24 mouse cellular contexts compared by ENCODE assay signal in the genomic region with DNA sequence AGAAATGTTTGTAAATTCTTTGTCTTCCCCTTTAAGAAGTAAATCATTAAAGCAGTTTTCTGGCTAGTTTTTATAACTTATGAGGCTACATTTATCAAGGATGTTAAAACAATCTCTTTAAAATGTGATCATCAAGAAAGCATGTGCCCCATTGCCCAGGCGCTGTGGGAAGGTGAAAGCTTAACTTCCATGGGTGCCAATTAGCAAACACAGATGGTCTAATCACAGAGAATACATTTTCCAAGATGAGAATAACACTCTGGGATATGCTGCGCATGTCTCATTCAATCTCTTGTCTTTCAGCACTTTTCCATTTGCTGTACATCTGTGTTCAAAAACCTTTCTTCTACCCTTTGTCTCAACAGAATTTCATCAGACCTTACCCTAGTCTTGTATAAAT.
DNase-seq lines count a peak whose midpoint lies in the region; ATAC-seq and TF ChIP-seq lines count a peak whose summit lies in the region.
"Had no signal": no experiment of that assay in that cellular context is flagged by ENCODE, and none has a peak within 500 bp of the region (broad histone marks: within the 10 kb centered on the region; RNA-seq: fewer than 3 reads in every experiment).

No protein-coding gene starts in this region.

- peak; percentile 25 for DNase-seq in cerebellum, adult 8-10 months
- no peak for DNase-seq in cerebellum, postnatal 4 days (ENCODE audit: low spot score in 2 of 2)
- no peak for DNase-seq in forebrain, postnatal 0 days
- DNase-seq in cerebellum, postnatal 10 days, result peak; percentile 28 to 39
- no peak for DNase-seq in embryo, embryonic 9.5 days (ENCODE audit: extremely low spot score)
- DNase-seq: adrenal gland, postnatal 10 days; adrenal gland, postnatal 36 days; B cell, adult 2 months; gastrocnemius, postnatal 14 days; heart, adult 11 months; kidney, adult 11 months; kidney, adult 8-10 months had no signal

- peak; percentile 33; the same call in 1 of the 2 replicates for ATAC-seq in forebrain, embryonic 16.5 days
- ATAC-seq in forebrain, postnatal 0 days, result no peak
- ATAC-seq: hindbrain, embryonic 16.5 days; intestine, embryonic 15.5 days; Patski had no signal

- no peaks in the 10 kb centered on the region for H3K4me1 ChIP-seq in forebrain, embryonic 16.5 days (replicated peaks; ENCODE audit: control insufficient read depth, insufficient read depth, low read length)
- no peaks in the 10 kb centered on the region for H3K4me1 ChIP-seq in forebrain, postnatal 0 days (ENCODE audit: insufficient read depth)
- H3K4me1 ChIP-seq: embryonic facial prominence, embryonic 10.5 days; embryonic facial prominence, embryonic 13.5 days; forebrain, embryonic 12.5 days; intestine, embryonic 15.5 days had no signal

- 49% methylated on average over 2 of the region's 2 CpGs for WGBS in forebrain, embryonic 16.5 days
- 57% methylated on average over 2 of the region's 2 CpGs for WGBS in forebrain, postnatal 0 days

- H3K4me3 ChIP-seq in forebrain, embryonic 16.5 days (replicated peaks; ENCODE audit: low read length), result no peak overlapping the region
- H3K4me3 ChIP-seq in forebrain, postnatal 0 days (ENCODE audit: low read depth, low read length), result no peak overlapping the region
- H3K4me3 ChIP-seq: embryonic facial prominence, embryonic 10.5 days; embryonic facial prominence, embryonic 13.5 days; erythroblast, embryonic 14.5 days; forebrain, embryonic 12.5 days; hindbrain, embryonic 13.5 days; intestine, embryonic 15.5 days had no signal

- no peak for TF ChIP-seq CTCF in forebrain, postnatal 0 days (IDR thresholded peaks at IDR 0.05; ENCODE audit: low read depth)

- H3K27me3 ChIP-seq in forebrain, embryonic 16.5 days (replicated peaks; ENCODE audit: control insufficient read depth, insufficient read depth, low read length), result no peaks in the 10 kb centered on the region
- no peaks in the 10 kb centered on the region for H3K27me3 ChIP-seq in forebrain, postnatal 0 days (ENCODE audit: insufficient read depth, low read length)
- H3K27me3 ChIP-seq: CH12.LX; embryonic facial prominence, embryonic 13.5 days; forebrain, embryonic 12.5 days; hindbrain, embryonic 13.5 days; intestine, embryonic 15.5 days; Patski had no signal

- H3K9ac ChIP-seq in forebrain, embryonic 16.5 days (replicated peaks; ENCODE audit: low read depth, low read length), result no peak overlapping the region
- no peak overlapping the region for H3K9ac ChIP-seq in forebrain, postnatal 0 days
- H3K9ac ChIP-seq: embryonic facial prominence, embryonic 13.5 days; forebrain, embryonic 12.5 days; hindbrain, embryonic 13.5 days; intestine, embryonic 15.5 days had no signal

- no peak overlapping the region for H3K27ac ChIP-seq in forebrain, embryonic 16.5 days (ENCODE audit: low read length)
- no peak overlapping the region for H3K27ac ChIP-seq in forebrain, postnatal 0 days (ENCODE audit: low read depth, low read length)
- H3K27ac ChIP-seq: embryonic facial prominence, embryonic 10.5 days; embryonic facial prominence, embryonic 13.5 days; forebrain, embryonic 12.5 days; hindbrain, embryonic 13.5 days; intestine, embryonic 15.5 days had no signal

- H3K4me2 ChIP-seq in forebrain, embryonic 16.5 days (ENCODE audit: low read length), result no peak overlapping the region
- no peak overlapping the region for H3K4me2 ChIP-seq in forebrain, postnatal 0 days (ENCODE audit: low read depth)
- H3K4me2 ChIP-seq: embryonic facial prominence, embryonic 13.5 days; forebrain, embryonic 12.5 days; heart, embryonic 11.5 days; hindbrain, embryonic 13.5 days; intestine, embryonic 15.5 days had no signal

- no peaks in the 10 kb centered on the region for H3K9me3 ChIP-seq in forebrain, embryonic 16.5 days (ENCODE audit: control insufficient read depth, low read length)
- no peaks in the 10 kb centered on the region for H3K9me3 ChIP-seq in forebrain, postnatal 0 days (ENCODE audit: low read length)
- H3K9me3 ChIP-seq: embryonic facial prominence, embryonic 10.5 days; embryonic facial prominence, embryonic 13.5 days; forebrain, embryonic 12.5 days; hindbrain, embryonic 13.5 days; intestine, embryonic 15.5 days had no signal

- no peaks in the 10 kb centered on the region for H3K36me3 ChIP-seq in forebrain, embryonic 16.5 days (ENCODE audit: control insufficient read depth, insufficient read depth)
- H3K36me3 ChIP-seq in forebrain, postnatal 0 days (ENCODE audit: insufficient read depth), result no peaks in the 10 kb centered on the region
- H3K36me3 ChIP-seq: embryonic facial prominence, embryonic 10.5 days; embryonic facial prominence, embryonic 13.5 days; forebrain, embryonic 12.5 days; G1E; hindbrain, embryonic 13.5 days; intestine, embryonic 15.5 days had no signal

Comparison
In these comparisons a context has a peak if more than half of its experiments do, and no peak if none do; other contexts are left out.
1. DNase-seq: peak in cerebellum, adult 8-10 months (single experiment) and cerebellum, postnatal 10 days (2 of 2); none in cerebellum, postnatal 4 days (0 of 2), forebrain, postnatal 0 days (single experiment) and embryo, embryonic 9.5 days (single experiment).